Mouse (Mus musculus) frontal cortex, postnatal 14 days (tissue): Measurements from ENCODE around the gene Lrp6.

ENCODE experiments used
- DNase-seq, 2 experiments: peaks; one replicate each; pipeline ENCODE4 v3.0.0; 2022; ENCODE audit warnings: low spot score in 2 of 2

Lrp6 gene

GRCm38 (mm10) chr6:134533021-134533420 is 33.7 kb downstream of the Lrp6 start:
- DNase-seq = no peak

GRCm38 (mm10) chr6:134531950-134532349 is 34.8 kb downstream of the Lrp6 start:
- no peak for DNase-seq

- no peak for DNase-seq
These were observed 37.4 kb downstream of the Lrp6 start for GRCm38 (mm10) chr6:134529340-134529739.

- DNase-seq = no peak
These were observed 38.4 kb downstream of the Lrp6 start for GRCm38 (mm10) chr6:134528396-134528795.

- DNase-seq = no peak
These were observed 39.1 kb downstream of the Lrp6 start for GRCm38 (mm10) chr6:134527596-134528128.

- no peak for DNase-seq
These were observed 39.8 kb downstream of the Lrp6 start for GRCm38 (mm10) chr6:134526821-134527595.

- DNase-seq = no peak
These were observed 40.5 kb downstream of the Lrp6 start for GRCm38 (mm10) chr6:134526275-134526674.

GRCm38 (mm10) chr6:134521411-134521810 is 45.4 kb downstream of the Lrp6 start:
- DNase-seq = no peak

- DNase-seq = no peak
These were observed 45.9 kb downstream of the Lrp6 start for GRCm38 (mm10) chr6:134520821-134521220.

- no peak for DNase-seq
These were observed 48.3 kb downstream of the Lrp6 start for GRCm38 (mm10) chr6:134518450-134518849.

GRCm38 (mm10) chr6:134517141-134517540 is 49.6 kb downstream of the Lrp6 start:
- no peak for DNase-seq

GRCm38 (mm10) chr6:134515416-134515815 is 51.3 kb downstream of the Lrp6 start:
- no peak for DNase-seq

GRCm38 (mm10) chr6:134513896-134514510 is 52.8 kb downstream of the Lrp6 start:
- DNase-seq = no peak

- no peak for DNase-seq
These were observed 53.8 kb downstream of the Lrp6 start for GRCm38 (mm10) chr6:134513011-134513410.

- no peak for DNase-seq
These were observed 54.3 kb downstream of the Lrp6 start for GRCm38 (mm10) chr6:134512478-134512877.

GRCm38 (mm10) chr6:134511118-134511517 is 55.6 kb downstream of the Lrp6 start:
- no peak for DNase-seq

GRCm38 (mm10) chr6:134510280-134510679 is 56.5 kb downstream of the Lrp6 start:
- no peak for DNase-seq

GRCm38 (mm10) chr6:134509731-134510226 is 57.0 kb downstream of the Lrp6 start:
- no peak for DNase-seq

- DNase-seq = no peak
These were observed 61.9 kb downstream of the Lrp6 start for GRCm38 (mm10) chr6:134504866-134505265.

- no peak for DNase-seq
These were observed 64.4 kb downstream of the Lrp6 start for GRCm38 (mm10) chr6:134502335-134502734.

- no peak for DNase-seq
These were observed 66.2 kb downstream of the Lrp6 start for GRCm38 (mm10) chr6:134500381-134501162.

- no peak for DNase-seq
These were observed 67.7 kb downstream of the Lrp6 start for GRCm38 (mm10) chr6:134499089-134499488.
